Mouse (Mus musculus) Patski (cell line): ENCODE measurements around the gene Pi16. TPM values are rescaled to one million over a fixed set of nuclear protein-coding genes. Genes with fewer than 3 reads are reported as not detected.

Experiments
- ATAC-seq: fragments of 100-300 bp; one replicate; pipeline ENCODE4 v1.8.0; 2021
- CTCF ChIA-PET: fragments of 350-600 bp; sonication (Branson Sonifier 250); formaldehyde crosslinking; loops from one replicate; lab custom pipeline; 2022; ENCODE audit warnings: inconsistent platforms; lab: Charles Lee
- POLR2A ChIA-PET: fragments of 350-600 bp; sonication (Branson Sonifier 250); formaldehyde crosslinking; loops from one replicate; lab custom pipeline; 2022; ENCODE audit warnings: antibody characterized with exemption, inconsistent platforms; lab: Charles Lee
- DNase-seq: peaks from one replicate; pipeline ENCODE4 v3.0.0-alpha.2; 2011; ENCODE audit warnings: low read depth, low spot score
- H3K27me3 ChIP-seq: fragments of 371-371 bp; one replicate; pipeline ENCODE4 v1.5.1; 2021
- CTCF ChIP-seq: fragments of 100-300 bp; IDR thresholded peaks from one replicate; pipeline ENCODE4 v1.5.1; 2021
- in situ Hi-C: fragments of 300-500 bp; cut with MboI; formaldehyde crosslinking; loops from 3 replicates; pipeline ENCODE4 v1.11.1; 2018; ENCODE audit warnings: low pct_unique_long_range_greater_than_20kb, mixed read lengths
- polyA plus RNA-seq: library from polyadenylated mRNA; unstranded; gene quantifications from one replicate; pipeline ENCODE4 v1.2.3, GENCODE M21; 2021

Gene Pi16
- polyA plus RNA-seq, 1 experiment from 2014 or later = not detected

- in situ Hi-C loops = no loop called here
- CTCF ChIA-PET = interaction anchor here (0.7 to 3.7 kb wide), 35 partner anchors 9 to 185 kb away, joined by 3 to 21 read pairs (median 5); partner anchors contain the start of genes Fgd2 and Mtch1
- POLR2A ChIA-PET = interaction anchor here (1.1 to 1.5 kb wide), 2 partner anchors 102 to 143 kb away, joined by 3 to 4 read pairs; partner anchors contain the start of gene BC004004
Observed at GRCm38 (mm10) chr17:29370984-29371723, 53.7 kb downstream of the Pi16 start.

GRCm38 (mm10) chr17:29375871-29376270, 58.4 kb downstream of the Pi16 start:
- no peaks in the 10 kb centered on the region for H3K27me3 ChIP-seq
- in situ Hi-C loops = no loop called here
- DNase-seq (no peak), ATAC-seq (no peak)
- ChIA-PET CTCF (no interaction called here), POLR2A (no interaction called here)
- no peak for TF ChIP-seq CTCF

More at GRCm38 (mm10) chr17:29370984-29371723, 53.7 kb downstream of the Pi16 start:
- no peaks in the 10 kb centered on the region for H3K27me3 ChIP-seq
- peak; percentile 99 for TF ChIP-seq CTCF
- ATAC-seq = peak; percentile 23
- peak; percentile 51 for DNase-seq

DNA sequence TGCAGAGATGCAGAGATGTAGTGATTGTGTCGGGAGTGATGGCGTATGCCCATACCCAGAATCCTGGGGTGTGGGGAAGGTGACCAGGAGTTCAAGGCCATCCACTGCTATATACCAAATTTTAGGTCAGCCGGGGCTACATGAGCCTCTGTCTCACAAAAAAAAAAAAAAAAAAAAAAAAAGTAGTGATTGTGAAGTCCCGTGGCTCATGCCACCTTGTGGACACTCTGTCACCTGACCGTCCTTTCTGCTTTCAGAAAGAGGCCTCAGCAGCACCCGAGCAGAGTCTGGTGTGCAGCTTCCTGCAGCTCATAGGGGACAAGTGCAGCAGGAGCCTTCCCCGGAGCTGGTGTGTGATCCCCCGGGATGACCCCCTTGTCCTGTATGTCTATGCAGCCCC, 60.6 kb downstream of the Pi16 start:
- ChIA-PET CTCF (interaction anchor here (1.1 kb wide), 1 partner anchor 131 kb away, joined by 3 read pairs; no protein-coding TSS in a partner anchor), POLR2A (no interaction called here)
- no peaks in the 10 kb centered on the region for H3K27me3 ChIP-seq
- DNase-seq = no peak
- in situ Hi-C loops = no loop called here
- TF ChIP-seq CTCF = no peak
- ATAC-seq = no peak

Other genes starting within 250 kb of the Pi16 start
- 29.0 TPM for gene Cdkn1a, start 226.7 kb upstream of the Pi16 start, polyA plus RNA-seq
- 0.04 TPM for gene Rab44, start 203.5 kb upstream of the Pi16 start, polyA plus RNA-seq
- gene Cpne5, start 79.5 kb upstream of the Pi16 start, polyA plus RNA-seq = 0.26 TPM
- gene Ppil1, start 53.5 kb upstream of the Pi16 start, polyA plus RNA-seq = 54.0 TPM
- gene BC004004, start 48.9 kb upstream of the Pi16 start, polyA plus RNA-seq = 130 TPM
- 349 TPM for gene Mtch1, start 30.3 kb downstream of the Pi16 start, polyA plus RNA-seq
- gene Fgd2, start 43.2 kb downstream of the Pi16 start, polyA plus RNA-seq = 0.46 TPM
- gene Pim1, start 173.1 kb downstream of the Pi16 start, polyA plus RNA-seq = 48.0 TPM
- gene Gm17657, start 232.0 kb downstream of the Pi16 start, polyA plus RNA-seq = not detected
- 21.9 TPM for gene Tbc1d22b, start 232.1 kb downstream of the Pi16 start, polyA plus RNA-seq
- gene Tmem217, start 234.7 kb downstream of the Pi16 start, polyA plus RNA-seq = 0.33 TPM